Mouse (Mus musculus) hindbrain, embryonic 10.5 days (tissue): ENCODE measurements around the gene Mgst3. TPM values are rescaled to one million over a fixed set of nuclear protein-coding genes. Genes with fewer than 3 reads are reported as not detected.

Source experiments
- DNase-seq: peaks from one replicate; pipeline ENCODE4 v3.0.0-alpha.2; 2017; ENCODE audit warnings: low spot score
- H3K27ac ChIP-seq: fragments of 300-500 bp; sonication (generic); 2 replicates; pipeline ENCODE4 v1.5.1; 2016; ENCODE audit warnings: mild to moderate bottlenecking, moderate library complexity
- H3K27me3 ChIP-seq: fragments of 300-500 bp; sonication (generic); 2 replicates; pipeline ENCODE4 v1.6.1; 2016; ENCODE audit warnings: mild to moderate bottlenecking; ENCODE audit not compliant: poor library complexity, insufficient read depth, severe bottlenecking
- H3K36me3 ChIP-seq: fragments of 300-500 bp; sonication (generic); 2 replicates; pipeline ENCODE4 v1.6.1; 2016; ENCODE audit warnings: mild to moderate bottlenecking, moderate library complexity
- H3K4me1 ChIP-seq: fragments of 300-500 bp; sonication (generic); replicated peaks from 2 replicates; pipeline ENCODE4 v1.6.1; 2016; ENCODE audit warnings: mild to moderate bottlenecking
- H3K4me3 ChIP-seq: fragments of 300-500 bp; sonication (generic); 2 replicates; pipeline ENCODE4 v1.5.1; 2016; ENCODE audit warnings: mild to moderate bottlenecking, moderate library complexity
- H3K9me3 ChIP-seq: fragments of 300-500 bp; sonication (generic); 2 replicates; pipeline ENCODE4 v1.6.1; 2016; ENCODE audit warnings: mild to moderate bottlenecking, moderate library complexity
- WGBS: fragments of 180-500 bp; shearing (Covaris S2); methylation state at CpG from one replicate; pipeline ENCODE4 v1.1.7; 2016; 5-methylcytosine and 5-hydroxymethylcytosine counted together
- polyA plus RNA-seq: library from polyadenylated mRNA; unstranded; fragments of >200 nt; fragmentation: Nextera tagmentation; extraction: Ambion mirVana; gene quantifications from 2 replicates; pipeline ENCODE4 v1.2.1, GENCODE M21; 2016

Gene Mgst3
- polyA plus RNA-seq, 1 experiment from 2014 or later: 83.9 TPM

- WGBS: 80% methylated on average over 4 of the region's 4 CpGs
- Histone ChIP-seq H3K4me3 (no peak overlapping the region), H3K27me3 (no peaks in the 10 kb centered on the region), H3K27ac (no peak overlapping the region), H3K9me3 (no peaks in the 10 kb centered on the region), H3K36me3 (no peaks in the 10 kb centered on the region), H3K4me1 (no peaks in the 10 kb centered on the region)
- DNase-seq: no peak
Measured at GRCm38 (mm10) chr1:167409601-167410000, 16.0 kb upstream of the Mgst3 start.

DNA sequence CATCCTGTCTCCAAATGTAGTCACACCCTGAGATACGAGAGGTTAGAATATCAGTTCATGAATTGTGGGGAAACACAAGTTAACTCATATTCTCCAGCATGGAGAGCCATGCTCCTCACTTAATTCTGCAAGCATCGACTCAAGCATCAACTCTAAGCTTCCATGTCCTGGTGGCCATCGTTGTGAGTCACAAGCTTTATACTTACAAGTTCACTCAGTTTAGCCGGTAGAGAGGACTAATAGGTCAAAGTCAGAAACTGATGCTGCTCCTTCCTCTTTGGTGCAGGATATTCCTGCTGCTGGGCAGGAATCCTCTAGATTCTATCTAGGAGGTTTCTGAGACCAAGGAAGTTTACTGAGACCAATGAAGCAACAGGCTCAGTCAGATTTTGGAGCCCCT lies 11.6 kb upstream of the Mgst3 start:
- 90% methylated on average over 4 of the region's 4 CpGs for WGBS
- no peak for DNase-seq
- Histone ChIP-seq H3K4me1 (no peaks in the 10 kb centered on the region), H3K27me3 (no peaks in the 10 kb centered on the region), H3K36me3 (no peaks in the 10 kb centered on the region), H3K9me3 (no peaks in the 10 kb centered on the region), H3K27ac (no peak overlapping the region), H3K4me3 (no peak overlapping the region)

GRCm38 (mm10) chr1:167393281-167393680 lies 360 bp downstream of the Mgst3 start:
- H3K36me3 ChIP-seq: no peaks in the 10 kb centered on the region
- 2% methylated on average over 15 of the region's 15 CpGs for WGBS
- peak overlapping the region; percentile 94 for H3K27ac ChIP-seq
- no peak for DNase-seq
- H3K4me1 ChIP-seq: peaks cover 13% of the 10 kb centered on the region
- no peaks in the 10 kb centered on the region for H3K9me3 ChIP-seq
- peaks cover 27% of the 10 kb centered on the region for H3K27me3 ChIP-seq
- H3K4me3 ChIP-seq: peak overlapping the region; percentile 61

DNA sequence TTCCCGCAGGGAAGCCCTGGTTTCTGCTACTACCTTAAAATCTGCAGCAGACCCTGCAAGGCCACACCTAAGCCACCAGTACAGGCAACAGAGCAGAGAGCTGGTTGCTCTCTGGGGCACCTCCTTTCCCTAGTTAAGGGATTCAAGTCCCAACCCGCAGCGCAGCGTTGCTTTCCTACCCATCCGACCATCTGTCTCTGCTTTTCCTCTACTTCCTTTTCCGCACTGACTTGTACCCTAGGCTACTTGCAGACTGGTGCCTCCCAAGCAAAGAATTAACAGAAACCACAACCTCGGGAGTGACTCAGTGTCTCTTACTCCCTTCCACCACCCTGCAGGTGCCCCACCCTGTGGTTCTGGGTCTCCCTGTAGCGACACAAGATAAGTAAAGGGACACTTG lies 954 bp downstream of the Mgst3 start:
- WGBS: 13% methylated on average over 8 of the region's 8 CpGs
- peaks cover 13% of the 10 kb centered on the region for H3K4me1 ChIP-seq
- H3K27me3 ChIP-seq: peaks cover 27% of the 10 kb centered on the region
- H3K36me3 ChIP-seq: no peaks in the 10 kb centered on the region
- peak overlapping the region; percentile 61 for H3K4me3 ChIP-seq
- peak overlapping the region; percentile 94; the same call in 1 of the 2 replicates for H3K27ac ChIP-seq
- no peak for DNase-seq
- no peaks in the 10 kb centered on the region for H3K9me3 ChIP-seq

DNA sequence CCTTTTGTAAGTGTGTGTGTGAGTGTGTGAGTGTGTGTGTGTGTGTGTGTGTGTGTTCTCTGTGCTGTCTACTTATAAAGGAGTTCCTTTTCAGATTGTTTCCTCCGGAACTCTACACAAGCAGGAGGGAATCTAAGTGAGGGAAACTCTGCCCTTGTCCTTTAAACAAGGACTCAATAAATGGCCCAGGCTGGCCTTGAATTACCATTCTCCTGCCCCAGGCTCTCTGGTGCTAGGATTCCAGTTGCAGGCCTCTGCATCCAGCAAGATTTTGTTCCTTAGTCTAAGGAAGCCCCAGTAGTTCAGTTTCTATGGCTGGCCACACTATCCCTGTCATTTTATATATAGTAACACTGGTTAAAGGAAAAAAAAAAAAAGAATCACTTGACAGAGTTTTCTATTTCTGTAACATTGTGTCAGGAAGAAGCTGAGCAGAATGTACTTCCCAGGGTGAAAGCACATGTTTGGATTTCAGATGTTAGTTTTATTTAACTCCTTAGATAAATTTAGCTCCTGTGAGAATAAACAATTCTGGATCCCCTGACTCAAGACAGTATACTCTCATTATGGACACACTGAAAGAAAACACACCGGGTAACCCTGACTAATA lies 1.5 kb downstream of the Mgst3 start:
- Histone ChIP-seq H3K4me1 (peaks cover 13% of the 10 kb centered on the region), H3K9me3 (no peaks in the 10 kb centered on the region), H3K4me3 (peak overlapping the region; percentile 61), H3K36me3 (no peaks in the 10 kb centered on the region), H3K27me3 (peaks cover 28% of the 10 kb centered on the region), H3K27ac (0 out of 2 replicates have a peak overlapping the region, but pooled peaks have one; percentile 94)
- no peak for DNase-seq
- WGBS: 48% methylated on average over 2 of the region's 2 CpGs

- no peak for DNase-seq
- H3K9me3 ChIP-seq: no peaks in the 10 kb centered on the region
- no peak overlapping the region for H3K27ac ChIP-seq
- H3K27me3 ChIP-seq: peaks cover 30% of the 10 kb centered on the region
- peaks cover 13% of the 10 kb centered on the region for H3K4me1 ChIP-seq
- no peak overlapping the region for H3K4me3 ChIP-seq
- 83% methylated on average over 6 of the region's 6 CpGs for WGBS
- H3K36me3 ChIP-seq: no peaks in the 10 kb centered on the region
Measured at GRCm38 (mm10) chr1:167391241-167391640, 2.4 kb downstream of the Mgst3 start.

DNA sequence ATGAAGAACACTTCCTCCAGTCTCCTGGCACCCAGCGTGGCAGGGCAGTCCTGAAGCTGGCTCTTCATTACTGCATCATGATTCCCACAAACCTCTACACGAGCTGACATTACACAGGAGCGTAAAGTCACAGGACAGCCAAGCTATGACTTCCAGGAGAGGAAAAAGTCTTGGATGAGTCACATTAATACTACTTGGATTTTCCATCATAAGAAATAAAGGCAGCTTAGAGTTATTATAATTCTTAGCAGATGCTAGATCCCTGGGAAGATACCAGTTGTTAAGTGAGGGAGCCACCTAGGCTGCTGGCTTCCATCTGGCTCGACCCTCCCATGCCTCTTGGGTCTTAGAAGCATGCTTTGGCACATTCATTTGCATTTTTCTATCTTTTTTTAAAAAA lies 3.3 kb downstream of the Mgst3 start:
- Histone ChIP-seq H3K4me1 (peaks cover 13% of the 10 kb centered on the region), H3K27ac (no peak overlapping the region), H3K4me3 (no peak overlapping the region), H3K9me3 (no peaks in the 10 kb centered on the region), H3K27me3 (peaks cover 30% of the 10 kb centered on the region), H3K36me3 (no peaks in the 10 kb centered on the region)
- no peak for DNase-seq
- 75% methylated on average over 4 of the region's 4 CpGs for WGBS

- WGBS: 90% methylated on average over 7 of the region's 7 CpGs
- Histone ChIP-seq H3K9me3 (no peaks in the 10 kb centered on the region), H3K4me1 (peaks cover 12% of the 10 kb centered on the region), H3K27me3 (peaks cover 30% of the 10 kb centered on the region), H3K27ac (no peak overlapping the region), H3K4me3 (no peak overlapping the region), H3K36me3 (no peaks in the 10 kb centered on the region)
- DNase-seq: no peak
Measured at GRCm38 (mm10) chr1:167389584-167389983, 4.1 kb downstream of the Mgst3 start.

GRCm38 (mm10) chr1:167388571-167388970 lies 5.1 kb downstream of the Mgst3 start:
- Histone ChIP-seq H3K4me1 (peaks cover 13% of the 10 kb centered on the region), H3K9me3 (no peaks in the 10 kb centered on the region), H3K27me3 (peaks cover 30% of the 10 kb centered on the region), H3K4me3 (no peak overlapping the region), H3K27ac (no peak overlapping the region), H3K36me3 (no peaks in the 10 kb centered on the region)
- 78% methylated on average over 6 of the region's 6 CpGs for WGBS
- DNase-seq: no peak

- no peak overlapping the region for H3K4me3 ChIP-seq
- H3K9me3 ChIP-seq: no peaks in the 10 kb centered on the region
- H3K27me3 ChIP-seq: peaks cover 23% of the 10 kb centered on the region
- no peak for DNase-seq
- H3K4me1 ChIP-seq: peaks cover 13% of the 10 kb centered on the region
- no peaks in the 10 kb centered on the region for H3K36me3 ChIP-seq
- H3K27ac ChIP-seq: no peak overlapping the region
- WGBS: 79% methylated on average over 3 of the region's 3 CpGs
Measured at GRCm38 (mm10) chr1:167387796-167388195, 5.8 kb downstream of the Mgst3 start.

- Histone ChIP-seq H3K36me3 (no peaks in the 10 kb centered on the region), H3K9me3 (no peaks in the 10 kb centered on the region), H3K27ac (no peak overlapping the region), H3K4me3 (no peak overlapping the region), H3K4me1 (peaks cover 14% of the 10 kb centered on the region), H3K27me3 (peaks cover 18% of the 10 kb centered on the region)
- DNase-seq: no peak
- WGBS: 85% methylated on average over 2 of the region's 2 CpGs
Measured at GRCm38 (mm10) chr1:167387310-167387709, 6.3 kb downstream of the Mgst3 start.

DNA sequence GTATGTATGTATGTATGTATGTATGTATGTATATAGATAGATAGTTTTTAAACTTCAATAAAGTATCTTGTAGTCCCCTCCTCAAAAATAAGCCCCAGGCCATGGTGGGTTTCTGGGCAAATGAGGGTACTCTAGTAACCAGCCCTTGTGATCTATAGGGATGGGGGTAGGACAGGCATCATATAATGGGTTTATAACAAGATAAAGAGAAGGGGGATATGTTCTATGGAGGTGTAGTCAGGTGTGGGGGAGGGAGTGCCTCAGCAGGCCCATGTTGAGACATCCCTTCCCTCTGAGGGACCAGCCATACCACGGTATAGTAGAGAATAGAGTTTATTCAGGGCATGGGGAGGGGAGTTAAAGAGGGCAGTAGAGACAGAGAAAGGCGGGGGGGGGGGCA lies 7.2 kb downstream of the Mgst3 start:
- H3K27me3 ChIP-seq: peaks cover 12% of the 10 kb centered on the region; the same call in 1 of the 2 replicates
- 68% methylated on average over 2 of the region's 2 CpGs for WGBS
- no peaks in the 10 kb centered on the region for H3K9me3 ChIP-seq
- H3K36me3 ChIP-seq: no peaks in the 10 kb centered on the region
- DNase-seq: no peak
- H3K27ac ChIP-seq: no peak overlapping the region
- H3K4me3 ChIP-seq: no peak overlapping the region
- H3K4me1 ChIP-seq: peaks cover 20% of the 10 kb centered on the region

DNA sequence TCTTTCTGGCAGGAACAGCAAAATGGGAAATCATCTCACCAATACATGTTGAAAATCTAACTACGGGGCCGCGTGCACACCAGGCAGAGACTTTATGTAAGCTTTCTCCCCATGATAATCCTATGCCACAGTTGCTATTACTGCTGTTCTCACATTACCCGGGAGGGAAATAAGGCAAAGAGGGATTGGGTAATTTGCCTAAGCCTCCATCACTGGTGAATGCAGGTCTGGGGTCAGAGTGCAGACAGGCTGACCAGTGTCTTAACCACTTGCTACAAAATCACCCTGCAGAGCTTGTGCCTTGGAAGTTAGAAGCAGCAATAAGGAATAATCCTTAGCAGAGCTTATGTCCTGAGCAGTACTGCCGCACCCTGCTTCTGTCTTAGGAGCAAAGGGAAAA lies 8.0 kb downstream of the Mgst3 start:
- Histone ChIP-seq H3K27me3 (peaks cover 5% of the 10 kb centered on the region; the same call in 1 of the 2 replicates), H3K4me3 (no peak overlapping the region), H3K27ac (no peak overlapping the region), H3K4me1 (peaks cover 20% of the 10 kb centered on the region), H3K36me3 (no peaks in the 10 kb centered on the region), H3K9me3 (no peaks in the 10 kb centered on the region)
- 83% methylated on average over 5 of the region's 5 CpGs for WGBS
- no peak for DNase-seq

GRCm38 (mm10) chr1:167385211-167385610 lies 8.4 kb downstream of the Mgst3 start:
- Histone ChIP-seq H3K9me3 (no peaks in the 10 kb centered on the region), H3K27me3 (0 out of 2 replicates have a peak, but pooled peaks cover 3% of the 10 kb centered on the region), H3K27ac (no peak overlapping the region), H3K4me3 (no peak overlapping the region), H3K36me3 (no peaks in the 10 kb centered on the region), H3K4me1 (peaks cover 20% of the 10 kb centered on the region)
- 92% methylated on average over 2 of the region's 2 CpGs for WGBS
- no peak for DNase-seq
